Mouse (Mus musculus) stomach, embryonic 14.5 days (tissue): ENCODE data around the gene Gucd1. TPM values are rescaled to one million over a fixed set of nuclear protein-coding genes. Genes with fewer than 3 reads are reported as not detected.

Experiments used
- ATAC-seq: fragments of 200-750 bp; cut with Nextera tagmentation; 2 replicates; pipeline ENCODE4 v1.8.0; 2017; ENCODE audit warnings: low read depth, moderate TSS enrichment; ENCODE audit not compliant: insufficient number of reproducible peaks, insufficient read depth, low FRiP score
- H3K27ac ChIP-seq: fragments of 300-500 bp; sonication (generic); 2 replicates; pipeline ENCODE4 v1.5.1; 2014; ENCODE audit warnings: mild to moderate bottlenecking, low read length, moderate library complexity, mixed read lengths
- H3K27me3 ChIP-seq: fragments of 300-500 bp; sonication (generic); 2 replicates; pipeline ENCODE4 v1.6.1; 2014; ENCODE audit warnings: low read length, control low read depth, mixed read lengths; ENCODE audit not compliant: control insufficient read depth, insufficient read depth
- H3K36me3 ChIP-seq: fragments of 300-500 bp; sonication (generic); 2 replicates; pipeline ENCODE4 v1.6.1; 2014; ENCODE audit warnings: mild to moderate bottlenecking, control low read depth, low read length, moderate library complexity, mixed read lengths; ENCODE audit not compliant: control insufficient read depth, insufficient read depth
- H3K4me1 ChIP-seq: fragments of 300-500 bp; sonication (generic); 2 replicates; pipeline ENCODE4 v1.6.1; 2014; ENCODE audit warnings: low read length, control low read depth, mixed read lengths; ENCODE audit not compliant: control insufficient read depth, insufficient read depth
- H3K4me2 ChIP-seq: fragments of 300-500 bp; sonication (generic); replicated peaks from 2 replicates; pipeline ENCODE4 v1.6.1; 2014; ENCODE audit warnings: low read depth, low read length, control low read depth
- H3K4me3 ChIP-seq: fragments of 300-500 bp; sonication (generic); 2 replicates; pipeline ENCODE4 v1.5.1; 2014; ENCODE audit warnings: low read depth, low read length, control low read depth
- H3K9ac ChIP-seq: fragments of 300-500 bp; sonication (generic); replicated peaks from 2 replicates; pipeline ENCODE4 v1.6.1; 2014; ENCODE audit warnings: low read depth, mild to moderate bottlenecking, control low read depth, low read length, moderate library complexity, mixed read lengths
- H3K9me3 ChIP-seq: fragments of 300-500 bp; sonication (generic); 2 replicates; pipeline ENCODE4 v1.6.1; 2016; ENCODE audit warnings: low read depth, low read length, control low read depth; ENCODE audit not compliant: control insufficient read depth
- WGBS: fragments of 180-500 bp; shearing (Covaris S2); extraction: QIAGEN DNeasy Blood & Tissue Kit; methylation state at CpG from one replicate; pipeline ENCODE4 v1.1.7; 2014; 5-methylcytosine and 5-hydroxymethylcytosine counted together
- polyA plus RNA-seq: library from polyadenylated mRNA; unstranded; fragments of >200 nt; fragmentation: Nextera tagmentation; extraction: Ambion mirVana; gene quantifications from 2 replicates; pipeline ENCODE4 v1.2.1, GENCODE M21; 2014

Gene Gucd1
- polyA plus RNA-seq, 1 experiment from 2014 or later: 29.9 TPM

GRCm38 (mm10) chr10:75339377-75339776 is 178.4 kb downstream of the Gucd1 start:
- Histone ChIP-seq H3K4me3 (no peak overlapping the region), H3K9me3 (no peaks in the 10 kb centered on the region), H3K4me1 (no peaks in the 10 kb centered on the region), H3K9ac (no peak overlapping the region), H3K4me2 (no peak overlapping the region), H3K36me3 (no peaks in the 10 kb centered on the region), H3K27me3 (no peaks in the 10 kb centered on the region), H3K27ac (no peak overlapping the region)
- ATAC-seq: no peak
- 78% methylated on average over 7 of the region's 7 CpGs for WGBS

- no peak overlapping the region for H3K27ac ChIP-seq
Measured at GRCm38 (mm10) chr10:75338852-75339251, 178.9 kb downstream of the Gucd1 start.

GRCm38 (mm10) chr10:75337231-75337630 is 180.5 kb downstream of the Gucd1 start:
- Histone ChIP-seq H3K4me2 (no peak overlapping the region), H3K4me3 (no peak overlapping the region), H3K27ac (no peak overlapping the region), H3K9me3 (no peaks in the 10 kb centered on the region), H3K4me1 (no peaks in the 10 kb centered on the region), H3K9ac (no peak overlapping the region), H3K27me3 (no peaks in the 10 kb centered on the region), H3K36me3 (no peaks in the 10 kb centered on the region)
- WGBS: 73% methylated on average over 10 of the region's 10 CpGs
- ATAC-seq: no peak

More at GRCm38 (mm10) chr10:75338852-75339251, 178.9 kb downstream of the Gucd1 start:
- Histone ChIP-seq H3K36me3 (no peaks in the 10 kb centered on the region), H3K4me1 (no peaks in the 10 kb centered on the region), H3K9ac (no peak overlapping the region), H3K4me2 (no peak overlapping the region), H3K4me3 (no peak overlapping the region), H3K9me3 (no peaks in the 10 kb centered on the region), H3K27me3 (no peaks in the 10 kb centered on the region)
- WGBS: 80% methylated on average over 5 of the region's 5 CpGs
- ATAC-seq: no peak

DNA sequence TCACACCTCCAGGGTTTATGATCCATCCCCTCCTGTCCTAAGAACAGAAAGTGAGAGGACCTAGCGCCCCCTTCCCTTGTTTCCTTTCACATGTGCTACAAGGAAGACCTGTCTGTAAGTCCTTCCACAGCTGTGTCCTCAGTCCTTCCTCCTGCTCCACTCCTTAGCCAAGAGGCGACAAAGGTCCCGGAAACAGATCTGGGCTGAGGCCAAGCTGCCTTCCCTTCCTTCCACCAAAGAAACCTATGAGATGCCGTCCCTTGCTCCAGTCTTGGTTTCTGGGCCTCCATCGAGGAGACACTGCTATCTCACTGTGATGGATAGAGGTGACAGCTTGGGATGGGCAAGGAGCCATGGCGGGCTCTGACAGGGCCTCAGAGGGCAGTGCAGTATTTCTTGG is 182.7 kb downstream of the Gucd1 start:
- 80% methylated on average over 6 of the region's 6 CpGs for WGBS
- H3K27me3 ChIP-seq: no peaks in the 10 kb centered on the region
- H3K9ac ChIP-seq: no peak overlapping the region
- H3K36me3 ChIP-seq: no peaks in the 10 kb centered on the region
- H3K27ac ChIP-seq: no peak overlapping the region
- ATAC-seq: no peak
- H3K4me1 ChIP-seq: no peaks in the 10 kb centered on the region
- no peaks in the 10 kb centered on the region for H3K9me3 ChIP-seq
- H3K4me2 ChIP-seq: no peak overlapping the region
- H3K4me3 ChIP-seq: no peak overlapping the region

- Histone ChIP-seq H3K9ac (no peak overlapping the region), H3K36me3 (no peaks in the 10 kb centered on the region), H3K9me3 (no peaks in the 10 kb centered on the region), H3K27me3 (no peaks in the 10 kb centered on the region), H3K4me3 (no peak overlapping the region), H3K4me2 (no peak overlapping the region), H3K4me1 (no peaks in the 10 kb centered on the region), H3K27ac (no peak overlapping the region)
- WGBS: 64% methylated on average over 7 of the region's 7 CpGs
- no peak for ATAC-seq
Measured at GRCm38 (mm10) chr10:75334175-75334574, 183.6 kb downstream of the Gucd1 start.

DNA sequence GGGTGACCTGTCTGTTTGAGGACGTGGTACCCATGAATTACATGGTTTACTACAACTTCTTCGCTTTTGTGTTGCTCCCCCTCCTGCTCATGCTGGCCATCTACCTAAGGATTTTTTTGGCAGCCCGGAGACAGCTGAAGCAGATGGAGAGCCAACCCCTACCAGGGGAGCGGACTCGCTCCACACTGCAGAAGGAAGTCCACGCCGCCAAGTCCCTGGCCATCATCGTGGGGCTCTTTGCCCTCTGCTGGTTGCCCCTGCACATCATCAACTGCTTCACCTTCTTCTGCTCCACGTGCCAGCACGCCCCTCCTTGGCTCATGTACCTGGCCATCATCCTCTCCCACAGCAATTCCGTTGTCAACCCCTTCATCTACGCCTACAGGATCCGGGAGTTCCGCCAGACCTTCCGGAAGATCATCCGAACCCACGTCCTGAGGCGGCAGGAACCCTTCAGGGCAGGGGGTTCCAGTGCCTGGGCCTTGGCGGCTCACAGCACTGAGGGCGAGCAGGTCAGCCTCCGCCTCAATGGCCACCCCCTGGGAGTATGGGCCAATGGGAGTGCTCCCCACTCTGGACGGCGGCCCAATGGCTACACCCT is 184.5 kb downstream of the Gucd1 start:
- Histone ChIP-seq H3K27me3 (no peaks in the 10 kb centered on the region), H3K36me3 (no peaks in the 10 kb centered on the region), H3K4me1 (no peaks in the 10 kb centered on the region), H3K9me3 (no peaks in the 10 kb centered on the region), H3K9ac (no peak overlapping the region), H3K4me2 (no peak overlapping the region), H3K27ac (no peak overlapping the region), H3K4me3 (no peak overlapping the region)
- WGBS: 91% methylated on average over 23 of the region's 23 CpGs
- ATAC-seq: no peak

DNA sequence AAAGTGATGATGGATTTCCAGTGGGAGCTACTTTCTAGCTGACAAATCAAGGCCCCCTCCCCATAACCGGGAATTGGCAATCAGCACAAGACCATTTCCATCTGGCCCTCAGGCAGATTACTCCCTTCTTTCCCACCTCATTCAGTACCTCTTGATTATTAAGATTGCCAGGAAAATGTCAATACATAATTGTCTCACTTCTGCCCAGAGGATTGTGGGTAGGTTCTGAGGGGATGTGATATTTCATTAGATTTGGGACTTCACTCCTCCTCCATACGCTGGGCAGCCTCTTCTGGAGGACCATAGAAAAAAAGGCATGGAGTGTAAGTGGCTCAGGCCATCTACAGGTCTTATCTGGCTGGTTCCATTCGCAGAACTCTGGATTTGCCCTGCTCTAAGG is 185.5 kb downstream of the Gucd1 start:
- no peaks in the 10 kb centered on the region for H3K9me3 ChIP-seq
- no peaks in the 10 kb centered on the region for H3K4me1 ChIP-seq
- no peak overlapping the region for H3K4me2 ChIP-seq
- no peak overlapping the region for H3K4me3 ChIP-seq
- no peak overlapping the region for H3K9ac ChIP-seq
- no peaks in the 10 kb centered on the region for H3K27me3 ChIP-seq
- no peaks in the 10 kb centered on the region for H3K36me3 ChIP-seq
- ATAC-seq: no peak
- 76% methylated on average over 3 of the region's 3 CpGs for WGBS
- no peak overlapping the region for H3K27ac ChIP-seq

GRCm38 (mm10) chr10:75328201-75328704 is 189.5 kb downstream of the Gucd1 start:
- no peaks in the 10 kb centered on the region for H3K4me1 ChIP-seq
- H3K27ac ChIP-seq: no peak overlapping the region
- no peak overlapping the region for H3K9ac ChIP-seq
- WGBS: 58% methylated on average over 4 of the region's 4 CpGs
- no peaks in the 10 kb centered on the region for H3K9me3 ChIP-seq
- ATAC-seq: no peak
- H3K4me2 ChIP-seq: no peak overlapping the region
- no peak overlapping the region for H3K4me3 ChIP-seq
- H3K27me3 ChIP-seq: no peaks in the 10 kb centered on the region
- H3K36me3 ChIP-seq: no peaks in the 10 kb centered on the region

DNA sequence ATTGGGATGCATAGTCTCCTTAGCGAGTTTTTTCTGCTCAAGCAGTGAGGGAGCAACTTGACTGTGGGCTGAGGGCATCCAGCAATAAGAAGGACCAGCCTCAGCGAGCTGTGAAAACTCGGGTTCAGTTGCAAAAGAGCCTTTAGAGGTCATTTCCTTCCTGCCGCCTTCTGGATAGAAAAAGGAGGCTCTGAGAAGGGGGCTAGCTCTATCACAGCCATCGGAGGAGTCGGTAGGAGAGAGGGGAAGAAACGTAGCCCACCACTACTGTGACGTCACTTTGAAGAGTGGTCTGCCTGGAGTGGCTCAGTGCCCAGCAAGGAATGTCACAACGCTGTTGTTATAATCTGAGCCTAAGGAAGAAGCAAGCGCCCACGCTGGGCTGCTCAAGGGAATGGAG is 190.7 kb downstream of the Gucd1 start:
- H3K4me3 ChIP-seq: no peak overlapping the region
- WGBS: 71% methylated on average over 11 of the region's 11 CpGs

More for the DNA sequence above, 190.7 kb downstream of the Gucd1 start:
- Histone ChIP-seq H3K36me3 (no peaks in the 10 kb centered on the region), H3K27ac (no peak overlapping the region), H3K9ac (no peak overlapping the region), H3K4me1 (0 out of 2 replicates have a peak, but pooled peaks cover 2% of the 10 kb centered on the region), H3K4me2 (no peak overlapping the region), H3K27me3 (no peaks in the 10 kb centered on the region), H3K9me3 (no peaks in the 10 kb centered on the region)
- no peak for ATAC-seq
